11 mouse cellular contexts compared by ENCODE assay signal in the genomic region with DNA sequence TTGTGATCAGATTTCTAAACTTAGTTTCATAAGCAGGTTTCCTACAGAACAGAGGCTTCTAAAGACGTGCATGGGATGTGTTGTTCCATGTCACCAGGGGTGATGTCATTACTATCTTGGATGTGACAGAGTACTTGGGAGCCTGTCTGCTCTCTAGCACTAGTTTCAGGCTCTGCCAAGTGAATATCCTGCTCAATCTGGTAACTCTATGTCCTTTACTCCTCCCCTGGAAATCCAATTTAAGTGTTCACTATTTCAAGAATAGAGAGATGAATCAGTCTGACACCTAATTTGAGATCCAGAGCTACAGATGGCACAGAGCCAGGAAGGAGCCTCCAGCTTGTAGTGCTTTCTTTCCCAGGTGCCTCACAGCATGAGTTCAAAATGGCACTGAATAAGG. TPM values are rescaled to one million over a fixed set of nuclear protein-coding genes. Genes with fewer than 3 reads are reported as not detected.
A peak's percentile ranks its signal among the peaks of the same experiment; 100 is the strongest.
DNase-seq lines count a peak whose midpoint lies in the region; ATAC-seq lines count a peak whose summit lies in the region.
"Had no signal": no experiment of that assay in that cellular context is flagged by ENCODE, and none has a peak within 500 bp of the region (broad histone marks: within the 10 kb centered on the region; RNA-seq: fewer than 3 reads in every experiment).

No protein-coding gene starts in this region.

- H3K9me3 ChIP-seq in heart, embryonic 12.5 days (replicated peaks) = no peaks in the 10 kb centered on the region
- H3K9me3 ChIP-seq in hindbrain, embryonic 16.5 days (ENCODE audit: control insufficient read depth, low read length) = no peaks in the 10 kb centered on the region
- H3K9me3 ChIP-seq in hindbrain, embryonic 14.5 days (ENCODE audit: control insufficient read depth, low read length) = no peaks in the 10 kb centered on the region

- 0 out of 2 replicates have a peak, but pooled peaks have one; percentile 63 for ATAC-seq in heart, embryonic 12.5 days (ENCODE audit: insufficient number of reproducible peaks, low FRiP score)
- ATAC-seq in hindbrain, embryonic 16.5 days = no peak
- ATAC-seq in hindbrain, embryonic 14.5 days (ENCODE audit: low FRiP score) = no peak
- ATAC-seq: liver, postnatal 0 days; midbrain, embryonic 16.5 days had no signal

- H3K4me2 ChIP-seq in heart, embryonic 12.5 days = no peak overlapping the region
- H3K4me2 ChIP-seq in hindbrain, embryonic 16.5 days (ENCODE audit: low read length) = no peak overlapping the region
- no peak overlapping the region for H3K4me2 ChIP-seq in hindbrain, embryonic 14.5 days (replicated peaks)

- DNase-seq in heart, adult 9 months (ENCODE audit: low spot score in 2 of 2) = peak; percentile 29
- no peak for DNase-seq in heart, postnatal 25 days (ENCODE audit: low spot score)
- DNase-seq in cerebellum, postnatal 10 days = peak; percentile 57 to 59
- peak; percentile 54 to 62 for DNase-seq in right cerebral cortex, postnatal 10 days (ENCODE audit: low spot score in 2 of 2)
- DNase-seq in natural killer cell, adult 2 months (ENCODE audit: low spot score in 2 of 2) = no peak
- DNase-seq in hindbrain, embryonic 14.5 days (ENCODE audit: low spot score) = no peak
- DNase-seq: liver, postnatal 0 days had no signal

- intact Hi-C loops in heart, postnatal 25 days (cut with DNase I) = no loop called here

- H3K9ac ChIP-seq in heart, embryonic 12.5 days = no peak overlapping the region
- no peak overlapping the region for H3K9ac ChIP-seq in hindbrain, embryonic 16.5 days (ENCODE audit: low read depth, low read length)
- no peak overlapping the region for H3K9ac ChIP-seq in hindbrain, embryonic 14.5 days
- H3K9ac ChIP-seq: liver, postnatal 0 days had no signal

- H3K27ac ChIP-seq in heart, embryonic 12.5 days (ENCODE audit: poor library complexity, severe bottlenecking) = peak overlapping the region; percentile 73
- H3K27ac ChIP-seq in hindbrain, embryonic 16.5 days (ENCODE audit: low read depth, low read length) = no peak overlapping the region
- no peak overlapping the region for H3K27ac ChIP-seq in hindbrain, embryonic 14.5 days

- H3K4me1 ChIP-seq in heart, embryonic 12.5 days (replicated peaks) = peaks cover 11% of the 10 kb centered on the region; the same call in 1 of the 2 replicates
- no peaks in the 10 kb centered on the region for H3K4me1 ChIP-seq in hindbrain, embryonic 16.5 days (ENCODE audit: control insufficient read depth, insufficient read depth, low read depth, low read length)
- no peaks in the 10 kb centered on the region for H3K4me1 ChIP-seq in hindbrain, embryonic 14.5 days (replicated peaks; ENCODE audit: control insufficient read depth, insufficient read depth, low read length)

- H3K4me3 ChIP-seq in heart, embryonic 12.5 days = no peak overlapping the region
- H3K4me3 ChIP-seq in hindbrain, embryonic 16.5 days (ENCODE audit: low read length) = no peak overlapping the region
- no peak overlapping the region for H3K4me3 ChIP-seq in hindbrain, embryonic 14.5 days (replicated peaks; ENCODE audit: low read length)

- peaks cover 47% of the 10 kb centered on the region for H3K36me3 ChIP-seq in heart, embryonic 12.5 days
- H3K36me3 ChIP-seq in hindbrain, embryonic 16.5 days (ENCODE audit: control insufficient read depth, insufficient read depth, low read length) = 0 out of 2 replicates have a peak, but pooled peaks cover 4% of the 10 kb centered on the region
- peaks cover 56% of the 10 kb centered on the region for H3K36me3 ChIP-seq in hindbrain, embryonic 14.5 days (replicated peaks; ENCODE audit: control insufficient read depth, insufficient read depth)

- 38% methylated on average over 1 of the region's 1 CpGs for WGBS in heart, embryonic 12.5 days
- 73% methylated on average over 1 of the region's 1 CpGs for WGBS in hindbrain, embryonic 16.5 days
- 88% methylated on average over 1 of the region's 1 CpGs for WGBS in hindbrain, embryonic 14.5 days

- no peaks in the 10 kb centered on the region for H3K27me3 ChIP-seq in heart, embryonic 12.5 days (replicated peaks)
- H3K27me3 ChIP-seq in hindbrain, embryonic 16.5 days (replicated peaks; ENCODE audit: control insufficient read depth, insufficient read depth, low read length) = no peaks in the 10 kb centered on the region
- no peaks in the 10 kb centered on the region for H3K27me3 ChIP-seq in hindbrain, embryonic 14.5 days (ENCODE audit: control insufficient read depth, insufficient read depth, low read length)
- H3K27me3 ChIP-seq: CH12.LX had no signal

RNA-seq across cellular contexts. Expression of a gene that starts 35.6 kb away (rescaled TPM):
- total RNA-seq in heart, postnatal 25 days (2021) = 10 to 100 TPM; 10.2 to 11.2 TPM
- 49.0 and 49.2 TPM in 2 replicates for polyA plus RNA-seq in heart, embryonic 12.5 days (2016; fragmentation: Nextera tagmentation; extraction: Ambion mirVana)
- polyA plus RNA-seq in hindbrain, embryonic 16.5 days (2015; fragmentation: Nextera tagmentation; extraction: Ambion mirVana) = 82.0 and 89.9 TPM in 2 replicates
- 77.8 and 79.9 TPM in 2 replicates for polyA plus RNA-seq in hindbrain, embryonic 14.5 days (2014; fragmentation: Nextera tagmentation; extraction: Ambion mirVana)

RNA-seq across cellular contexts. Expression of a gene that starts 41.8 kb away (rescaled TPM):
- total RNA-seq in heart, postnatal 25 days (2021) = 10 to 100 TPM; 45.0 to 46.1 TPM
- polyA plus RNA-seq in heart, embryonic 12.5 days (2016; fragmentation: Nextera tagmentation; extraction: Ambion mirVana) = 46.9 and 48.6 TPM in 2 replicates
- polyA plus RNA-seq in hindbrain, embryonic 16.5 days (2015; fragmentation: Nextera tagmentation; extraction: Ambion mirVana) = 63.5 and 65.1 TPM in 2 replicates
- 71.3 and 75.1 TPM in 2 replicates for polyA plus RNA-seq in hindbrain, embryonic 14.5 days (2014; fragmentation: Nextera tagmentation; extraction: Ambion mirVana)

RNA-seq across cellular contexts. Expression of a gene that starts 54.7 kb away (rescaled TPM):
- 1 to 10 TPM; 9.1 to 9.6 TPM for total RNA-seq in heart, postnatal 25 days (2021)
- 28.1 and 28.8 TPM in 2 replicates for polyA plus RNA-seq in heart, embryonic 12.5 days (2016; fragmentation: Nextera tagmentation; extraction: Ambion mirVana)
- polyA plus RNA-seq in hindbrain, embryonic 16.5 days (2015; fragmentation: Nextera tagmentation; extraction: Ambion mirVana) = 35.2 and 41.0 TPM in 2 replicates
- polyA plus RNA-seq in hindbrain, embryonic 14.5 days (2014; fragmentation: Nextera tagmentation; extraction: Ambion mirVana) = 29.1 and 30.6 TPM in 2 replicates

Comparison
In these comparisons a context has a peak if more than half of its experiments do, and no peak if none do; other contexts are left out.
1. DNase-seq: peak in heart, adult 9 months (2 of 2), cerebellum, postnatal 10 days (2 of 2) and right cerebral cortex, postnatal 10 days (2 of 2); none in heart, postnatal 25 days (single experiment), natural killer cell, adult 2 months (0 of 2) and hindbrain, embryonic 14.5 days (single experiment).